Mouse (Mus musculus) brown adipose tissue, adult 24 weeks (tissue): Measurements from ENCODE around the gene Tgm2. TPM values are rescaled to one million over a fixed set of nuclear protein-coding genes. Genes with fewer than 3 reads are reported as not detected.
A peak's percentile ranks its signal among the peaks of the same experiment; 100 is the strongest.

Experiments
- H3K27ac ChIP-seq: fragments of 200-500 bp; replicated peaks from 2 replicates; pipeline ENCODE4 v1.5.1; 2012; ENCODE audit warnings: low read depth, mild to moderate bottlenecking, low read length
- H3K4me1 ChIP-seq: fragments of 200-500 bp; 2 replicates; pipeline ENCODE4 v1.6.1; 2012; ENCODE audit warnings: low read length, mixed read lengths; ENCODE audit not compliant: control insufficient read depth, insufficient read depth, insufficient read length
- H3K4me3 ChIP-seq: fragments of 200-500 bp; 2 replicates; pipeline ENCODE4 v1.5.1; 2012; ENCODE audit warnings: low read depth, mild to moderate bottlenecking, low read length, moderate library complexity; ENCODE audit not compliant: insufficient read depth
- polyA plus RNA-seq: library from polyadenylated mRNA; stranded (reverse); fragments of >200 nt; gene quantifications from 2 replicates; pipeline ENCODE4 v1.2.4, GENCODE M21; 2012; ENCODE audit not compliant: missing spikeins, insufficient read depth, insufficient read length

The Tgm2 gene
- polyA plus RNA-seq, 1 experiment: 66.0 TPM

GRCm38 (mm10) chr2:158094300-158094699, 51.9 kb downstream of the Tgm2 start:
- peaks cover 4% of the 10 kb centered on the region; the same call in 1 of the 2 replicates for H3K4me1 ChIP-seq
- no peak overlapping the region for H3K27ac ChIP-seq
- H3K4me3 ChIP-seq: no peak overlapping the region

GRCm38 (mm10) chr2:158093345-158093744, 52.9 kb downstream of the Tgm2 start:
- no peak overlapping the region for H3K4me3 ChIP-seq
- H3K4me1 ChIP-seq: peaks cover 4% of the 10 kb centered on the region; the same call in 1 of the 2 replicates
- no peak overlapping the region for H3K27ac ChIP-seq

DNA sequence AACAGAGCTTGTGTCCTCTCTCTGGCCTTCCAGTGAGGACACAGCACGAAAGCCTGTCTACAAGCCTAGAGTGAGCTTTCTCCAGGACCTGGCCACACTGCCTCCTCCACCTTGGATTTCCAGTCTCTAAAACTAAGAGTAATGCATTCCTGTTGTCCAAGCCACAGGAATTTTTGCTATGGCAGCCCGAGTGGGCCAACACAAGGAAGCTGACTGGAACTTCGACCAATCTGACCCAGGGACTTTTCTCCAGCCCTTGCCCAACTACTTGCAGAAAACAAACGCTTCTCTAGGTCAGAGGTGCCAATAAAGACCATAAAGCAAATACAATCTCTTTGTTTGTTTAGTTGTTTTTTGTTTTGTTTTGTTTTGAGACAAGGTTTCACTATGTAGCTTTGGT, 56.1 kb downstream of the Tgm2 start:
- peaks cover 4% of the 10 kb centered on the region; the same call in 1 of the 2 replicates for H3K4me1 ChIP-seq
- H3K4me3 ChIP-seq: no peak overlapping the region
- no peak overlapping the region for H3K27ac ChIP-seq

- Histone ChIP-seq H3K4me1 (no peaks in the 10 kb centered on the region), H3K4me3 (no peak overlapping the region), H3K27ac (no peak overlapping the region)
Observed at GRCm38 (mm10) chr2:158084486-158084885, 61.8 kb downstream of the Tgm2 start.

DNA sequence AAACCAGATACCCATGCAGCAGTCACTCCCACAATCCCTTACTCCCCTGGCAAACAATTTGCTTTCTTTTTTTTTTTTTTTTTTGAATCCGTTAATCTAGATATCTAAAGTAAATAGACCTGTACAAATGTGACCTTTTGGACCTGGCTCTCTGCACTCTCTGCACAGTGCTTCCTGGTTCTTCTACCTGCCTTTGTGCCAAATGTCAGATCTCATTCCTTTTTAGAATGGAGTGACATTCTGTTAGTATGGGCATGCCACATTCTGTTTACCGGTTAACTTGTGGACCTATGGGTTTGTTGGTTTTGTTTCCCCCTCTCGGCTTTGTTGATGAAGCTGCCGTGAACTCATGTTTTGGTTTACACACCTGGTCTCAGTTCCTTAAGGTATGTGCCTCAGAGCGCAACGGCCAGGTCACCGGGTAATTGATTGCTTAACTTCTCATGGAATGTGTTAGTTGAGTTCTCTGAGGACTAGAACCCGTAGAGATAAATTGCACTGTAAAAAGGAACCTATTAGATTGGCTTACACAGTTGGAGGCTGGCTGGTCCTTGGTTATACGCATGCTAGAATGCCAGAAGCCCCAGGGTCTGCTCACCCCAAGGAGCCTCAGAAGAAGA, 65.5 kb downstream of the Tgm2 start:
- H3K4me1 ChIP-seq: no peaks in the 10 kb centered on the region
- no peak overlapping the region for H3K27ac ChIP-seq
- no peak overlapping the region for H3K4me3 ChIP-seq

DNA sequence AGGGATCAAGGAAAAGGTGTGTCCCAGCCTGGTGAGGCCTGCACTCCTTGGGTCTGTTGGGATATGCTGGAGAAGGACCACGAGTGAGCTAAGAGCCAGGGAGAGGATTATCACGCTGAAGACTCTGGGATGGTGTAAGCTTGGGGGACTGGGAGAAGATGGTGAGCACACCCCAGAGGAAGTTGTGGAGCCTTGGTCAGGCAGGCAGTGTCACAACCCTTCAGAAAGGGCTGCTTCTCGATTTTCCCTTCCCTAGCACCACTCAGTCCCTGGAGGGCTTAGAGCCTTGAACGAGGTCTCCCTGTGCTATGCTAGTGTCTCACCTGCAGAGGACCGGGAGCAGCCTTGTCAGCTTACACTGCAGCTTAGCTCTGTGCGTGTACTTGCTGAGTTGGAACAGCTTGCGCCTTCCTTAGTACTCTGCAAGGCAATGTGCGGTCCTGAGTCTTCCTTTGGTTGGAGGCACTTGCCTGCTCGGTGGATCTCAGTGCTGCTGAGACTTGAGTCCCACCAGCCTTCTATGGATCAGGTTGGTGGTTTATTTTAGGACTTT, 66.3 kb downstream of the Tgm2 start:
- no peak overlapping the region for H3K4me3 ChIP-seq
- no peak overlapping the region for H3K27ac ChIP-seq
- H3K4me1 ChIP-seq: no peaks in the 10 kb centered on the region

- H3K4me3 ChIP-seq: no peak overlapping the region
- no peaks in the 10 kb centered on the region for H3K4me1 ChIP-seq
- H3K27ac ChIP-seq: no peak overlapping the region
Observed at GRCm38 (mm10) chr2:158078971-158079370, 67.3 kb downstream of the Tgm2 start.

DNA sequence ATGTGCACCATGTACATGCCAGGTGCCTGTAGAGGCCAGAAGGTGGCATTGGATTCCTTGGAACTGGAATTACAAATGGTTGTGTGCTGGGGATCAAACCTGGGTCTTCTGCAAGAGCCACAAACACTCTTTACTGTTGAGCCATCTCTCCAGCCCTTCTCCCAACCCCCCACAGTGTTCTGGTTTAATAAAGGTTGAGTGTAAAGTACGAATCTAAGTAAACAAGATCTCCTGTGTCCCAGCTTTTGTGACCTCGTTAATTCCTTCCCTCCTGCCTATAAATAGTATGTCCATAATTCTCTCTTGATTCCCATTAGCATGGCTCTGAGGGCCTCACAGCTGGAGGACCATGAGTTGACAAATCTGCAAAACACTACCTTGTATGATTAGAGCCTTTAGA, 68.3 kb downstream of the Tgm2 start:
- 0 out of 2 replicates have a peak overlapping the region, but pooled peaks have one; percentile 0 for H3K27ac ChIP-seq
- H3K4me3 ChIP-seq: no peak overlapping the region

DNA sequence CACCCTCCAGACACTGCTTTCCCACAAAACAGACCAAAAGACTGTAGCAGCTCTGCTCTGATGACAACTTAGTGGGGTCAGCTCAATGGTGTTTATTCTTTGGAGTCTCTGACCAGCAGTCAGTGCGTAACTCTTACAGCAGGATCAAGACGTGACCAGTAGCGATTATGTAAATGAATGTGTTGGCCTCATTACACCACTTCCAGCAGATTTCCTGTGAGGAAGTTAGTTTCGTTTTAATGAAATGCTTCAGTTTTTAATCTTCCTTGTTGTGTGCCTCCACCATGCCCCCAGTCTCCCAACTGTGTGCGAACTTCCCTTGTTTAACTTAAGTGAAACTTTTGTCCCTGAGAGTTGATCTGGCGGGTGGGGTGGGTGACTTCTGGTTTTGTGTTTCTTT, 69.5 kb downstream of the Tgm2 start:
- Histone ChIP-seq H3K4me3 (no peak overlapping the region), H3K27ac (no peak overlapping the region), H3K4me1 (peaks cover 3% of the 10 kb centered on the region; the same call in 1 of the 2 replicates)

More for the DNA sequence above, 68.3 kb downstream of the Tgm2 start:
- no peaks in the 10 kb centered on the region for H3K4me1 ChIP-seq

DNA sequence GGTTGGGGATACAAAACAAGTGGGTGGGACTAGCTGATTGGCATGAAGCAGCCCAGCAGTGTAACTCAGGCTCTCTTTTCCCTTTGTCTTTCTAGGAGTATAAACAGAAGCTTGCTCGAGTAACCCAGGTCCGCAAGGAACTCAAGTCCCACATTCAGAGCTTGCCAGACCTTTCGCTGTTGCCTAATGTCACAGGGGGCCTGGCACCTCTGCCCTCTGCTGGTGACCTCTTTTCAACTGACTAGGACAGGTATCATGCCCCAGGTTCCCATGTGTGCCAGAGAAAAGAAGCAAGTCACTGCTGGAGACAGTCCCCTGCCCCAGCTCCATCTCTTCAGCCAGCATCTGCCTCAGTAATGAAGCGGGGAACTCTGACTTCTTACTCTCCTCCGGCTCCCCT, 71.4 kb downstream of the Tgm2 start:
- H3K27ac ChIP-seq: no peak overlapping the region
- H3K4me3 ChIP-seq: no peak overlapping the region

GRCm38 (mm10) chr2:158071633-158071995, 74.6 kb downstream of the Tgm2 start:
- Histone ChIP-seq H3K4me3 (no peak overlapping the region), H3K27ac (peak overlapping the region; percentile 7; the same call in 1 of the 2 replicates), H3K4me1 (peaks cover 11% of the 10 kb centered on the region; the same call in 1 of the 2 replicates)

More for the DNA sequence above, 71.4 kb downstream of the Tgm2 start:
- peaks cover 11% of the 10 kb centered on the region; the same call in 1 of the 2 replicates for H3K4me1 ChIP-seq

DNA sequence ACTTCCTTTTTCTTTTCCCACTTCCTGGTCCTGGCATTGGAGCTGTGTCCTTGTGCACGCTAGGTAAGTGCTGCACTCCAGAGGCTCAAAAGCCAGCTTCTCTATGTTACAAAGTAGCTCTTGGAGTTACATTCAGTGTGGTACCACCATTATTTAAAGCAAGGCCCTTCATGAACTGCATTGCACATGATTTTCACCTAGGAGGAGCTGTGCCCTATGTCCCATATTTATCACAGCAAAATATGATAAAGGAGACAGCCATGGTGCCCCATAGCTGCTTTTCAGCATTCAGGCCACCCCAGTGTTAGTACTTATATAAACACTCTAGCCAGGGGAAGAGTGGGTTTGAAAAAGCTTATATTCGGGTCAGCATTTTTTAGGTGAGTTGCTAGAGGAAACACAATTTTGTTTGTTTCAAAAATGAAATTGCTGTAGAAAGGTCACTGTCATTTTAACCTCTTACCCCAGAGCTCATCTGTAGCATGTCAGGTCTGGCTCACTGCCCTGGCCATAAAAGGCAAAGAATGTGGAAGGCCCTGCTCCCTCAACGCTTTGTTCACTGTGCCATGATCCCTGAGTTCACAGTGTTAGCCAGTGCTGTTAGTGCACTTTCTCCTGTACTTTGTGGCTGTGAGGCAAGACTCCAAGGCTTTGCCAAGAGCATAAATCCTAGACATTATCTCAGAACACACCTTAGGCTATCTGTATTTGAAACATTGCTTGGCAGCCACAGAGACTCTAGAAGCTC, 75.2 kb downstream of the Tgm2 start:
- peak overlapping the region; percentile 7 for H3K27ac ChIP-seq
- peaks cover 11% of the 10 kb centered on the region; the same call in 1 of the 2 replicates for H3K4me1 ChIP-seq
- no peak overlapping the region for H3K4me3 ChIP-seq

DNA sequence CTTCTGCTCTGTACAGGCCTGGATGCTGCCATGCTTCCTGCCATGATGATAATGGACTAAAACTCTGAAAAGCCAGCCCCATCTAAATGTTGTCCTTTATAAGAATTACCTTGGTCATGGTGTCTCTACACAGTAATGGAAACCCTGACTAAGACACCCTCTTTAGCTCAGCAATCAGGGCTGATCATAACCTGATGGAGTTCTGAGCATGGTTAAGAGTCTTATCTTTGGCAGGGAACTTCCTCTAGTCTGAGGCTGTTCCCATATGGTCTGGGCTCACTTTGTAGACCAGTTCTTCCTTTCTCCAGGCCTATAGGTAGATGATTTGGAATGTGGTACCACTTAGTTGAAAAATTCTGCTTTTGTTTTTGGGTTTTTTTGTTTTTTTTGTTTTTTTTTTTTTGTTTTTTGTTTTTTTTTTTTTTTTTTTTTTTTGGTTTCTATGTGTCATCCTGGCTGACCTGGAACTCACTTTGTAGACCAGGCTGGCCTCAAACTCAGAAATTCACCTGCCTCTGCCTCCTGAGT, 77.7 kb downstream of the Tgm2 start:
- no peak overlapping the region for H3K27ac ChIP-seq
- no peak overlapping the region for H3K4me3 ChIP-seq
- peaks cover 11% of the 10 kb centered on the region; the same call in 1 of the 2 replicates for H3K4me1 ChIP-seq

DNA sequence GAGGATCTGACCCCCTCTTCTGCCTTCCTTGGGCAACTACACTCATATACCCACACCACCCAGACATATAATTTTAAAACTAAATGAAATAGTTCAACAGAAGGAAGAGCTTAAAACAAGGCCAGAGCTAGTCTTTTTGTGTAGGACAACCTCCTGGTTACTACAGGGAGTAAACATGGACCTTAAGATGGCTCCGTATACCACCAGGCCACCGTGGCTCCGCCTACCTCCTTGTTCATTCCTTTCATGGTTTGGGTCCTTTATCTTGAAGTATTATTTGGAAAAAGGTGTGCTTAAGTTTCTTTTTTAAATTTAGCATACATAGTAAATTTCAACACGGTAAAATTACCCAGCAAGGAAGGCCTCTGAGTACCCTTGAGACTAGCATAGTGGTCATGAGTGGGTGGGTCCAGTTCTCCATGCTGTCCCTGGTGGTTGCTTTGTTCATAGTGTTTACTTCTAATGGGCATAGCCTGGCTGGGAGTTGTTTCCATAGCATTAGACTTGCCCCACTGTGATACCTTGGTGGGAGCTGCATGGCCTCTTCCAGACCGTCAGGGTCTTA, 78.9 kb downstream of the Tgm2 start:
- Histone ChIP-seq H3K4me1 (peaks cover 11% of the 10 kb centered on the region; the same call in 1 of the 2 replicates), H3K27ac (no peak overlapping the region), H3K4me3 (no peak overlapping the region)

DNA sequence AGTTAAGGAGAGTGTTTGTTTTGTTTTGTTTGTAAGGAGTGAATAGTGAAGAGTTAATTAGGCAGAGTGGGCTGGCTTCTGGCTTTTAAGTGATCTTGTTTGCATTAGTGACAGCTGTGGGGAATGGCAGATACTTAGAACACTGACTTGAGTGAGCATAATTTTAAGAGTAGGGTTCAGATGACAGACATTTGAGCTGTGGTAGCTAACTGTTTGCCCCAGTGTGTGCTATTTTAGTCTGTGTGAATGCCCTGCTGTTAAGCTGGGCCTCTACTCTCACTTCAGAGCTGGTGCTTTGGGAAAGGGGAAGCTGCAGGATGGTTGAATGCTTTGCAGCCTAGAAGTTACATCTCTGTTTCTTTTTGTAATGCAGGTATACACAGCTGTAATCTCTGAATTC, 79.8 kb downstream of the Tgm2 start:
- Histone ChIP-seq H3K4me1 (peaks cover 6% of the 10 kb centered on the region; the same call in 1 of the 2 replicates), H3K27ac (no peak overlapping the region), H3K4me3 (no peak overlapping the region)
